Mouse (Mus musculus): ENCODE data around the gene Psma6.

Gene Psma6

DNA sequence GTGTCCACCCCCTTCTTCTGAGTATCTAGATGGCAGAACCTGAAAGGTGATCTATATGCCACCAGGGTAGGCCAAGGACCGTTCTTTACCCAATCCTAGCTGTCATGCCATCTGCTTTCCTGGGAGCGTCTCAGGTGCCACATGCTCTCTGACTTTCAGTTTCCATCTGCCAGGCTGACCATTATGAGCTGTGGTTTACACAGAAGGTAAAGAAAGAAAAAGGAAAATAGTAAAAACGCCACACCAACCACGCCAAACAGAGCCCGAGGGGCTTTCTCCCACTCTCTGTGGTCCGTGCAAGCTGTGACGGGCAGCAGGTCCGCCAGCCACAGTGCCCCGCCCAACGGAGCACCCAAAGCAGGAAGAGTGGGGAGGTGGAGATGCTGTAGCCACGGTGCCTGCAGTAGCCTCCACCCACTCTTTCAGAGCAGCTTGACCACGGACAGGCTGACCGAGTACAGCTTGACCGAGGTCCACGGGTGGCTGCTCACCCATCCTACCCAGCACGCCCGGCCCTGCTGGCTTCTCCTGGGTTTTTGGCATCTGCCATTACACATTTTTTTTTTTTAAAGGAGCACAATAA lies 81.5 kb downstream of the Psma6 start:
- peak; percentile 52 to 60 for DNase-seq

DNA sequence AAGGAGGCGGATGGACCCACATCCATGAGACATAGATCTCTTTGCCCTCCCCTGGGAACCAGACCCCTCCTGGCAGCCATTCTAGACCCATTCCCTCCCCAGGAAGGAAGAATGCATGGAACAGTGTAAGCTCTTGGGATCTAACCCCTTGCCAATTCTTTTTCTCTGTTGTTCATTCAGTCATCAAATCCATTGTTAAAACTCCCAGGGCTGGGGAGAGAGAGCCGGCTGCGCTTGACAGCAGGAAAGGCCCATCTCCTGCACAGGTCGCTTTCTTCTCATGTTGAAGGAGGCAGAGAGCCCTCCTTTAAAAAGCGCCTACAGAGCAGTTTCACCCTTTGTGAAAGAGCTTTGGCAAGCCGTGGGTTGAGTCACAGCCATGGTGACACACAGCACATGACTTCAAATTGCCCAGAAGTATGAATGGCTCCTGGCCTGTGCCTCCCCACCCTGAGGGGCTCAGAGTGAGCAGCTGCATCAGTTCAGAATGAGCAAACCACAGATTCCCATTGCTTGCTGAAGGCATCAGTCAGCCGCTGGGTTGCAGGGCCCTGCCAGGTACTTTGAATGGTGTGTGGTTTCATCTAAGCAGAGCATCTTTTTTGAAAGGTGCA lies 82.2 kb downstream of the Psma6 start:
- peak; percentile 58 to 71 for DNase-seq

DNA sequence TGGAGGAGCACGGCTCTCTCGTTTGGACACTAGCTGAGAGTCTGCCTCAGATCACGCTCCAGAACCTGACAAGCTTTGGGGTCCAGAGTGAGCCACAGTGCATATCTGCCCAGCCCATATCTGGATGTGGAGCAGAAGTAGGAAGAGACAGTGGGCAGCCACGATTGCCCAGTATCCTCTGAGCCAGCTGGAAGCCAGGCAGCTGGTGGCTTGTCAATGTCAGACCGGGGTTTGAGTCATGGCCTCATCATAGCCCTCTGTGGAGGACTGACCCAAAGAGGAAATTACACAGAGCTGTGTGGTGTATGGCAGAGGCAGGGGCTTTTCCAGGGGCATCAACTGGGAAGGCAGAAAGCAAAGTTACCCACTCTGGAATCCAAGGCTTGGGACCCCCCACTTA lies 82.8 kb downstream of the Psma6 start:
- DNase-seq, result no peak

DNA sequence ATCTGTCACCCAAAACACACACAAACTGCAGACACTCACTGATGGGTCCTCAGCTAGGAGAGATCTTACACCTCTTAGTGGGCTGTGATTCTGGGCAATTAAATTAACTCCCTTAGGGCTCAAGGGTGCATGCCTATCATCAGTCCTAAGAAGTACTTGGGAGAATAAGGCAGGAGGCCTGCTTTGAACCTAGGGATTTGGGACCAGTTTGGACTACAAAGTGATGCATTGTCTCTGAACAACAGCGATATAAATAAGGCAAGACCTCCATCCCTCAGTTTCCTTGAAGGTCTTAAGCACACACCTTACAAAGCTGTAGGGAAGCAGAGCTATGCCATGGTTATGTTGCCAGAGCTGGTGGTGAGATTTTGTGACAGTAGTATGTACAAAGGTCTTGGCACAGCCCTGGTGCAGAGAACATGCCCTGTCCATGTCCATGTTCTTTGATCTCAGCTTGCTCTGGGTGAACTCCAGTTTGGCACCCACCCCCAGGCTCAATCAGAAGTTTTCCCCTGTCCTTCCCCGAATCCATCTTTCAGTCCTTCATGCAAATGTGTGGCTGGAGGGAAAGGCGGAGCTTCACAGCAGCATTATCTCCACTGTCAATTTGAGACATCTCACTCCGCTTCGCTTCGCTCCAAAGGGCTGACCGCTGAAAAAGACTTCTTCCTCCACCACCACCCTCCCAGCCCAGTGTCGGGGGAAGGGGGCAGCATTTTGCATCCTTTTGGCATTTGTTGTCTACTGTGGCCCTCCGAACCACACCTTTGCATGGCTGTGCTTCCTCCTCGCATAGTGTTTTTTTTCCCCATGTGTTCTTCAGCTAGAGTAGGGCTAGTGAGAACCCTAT lies 83.5 kb downstream of the Psma6 start:
- DNase-seq, result no peak

Data from lung, postnatal 4 days (tissue).